Mouse (Mus musculus): Measurements from ENCODE around the gene Thsd1.

DNA sequence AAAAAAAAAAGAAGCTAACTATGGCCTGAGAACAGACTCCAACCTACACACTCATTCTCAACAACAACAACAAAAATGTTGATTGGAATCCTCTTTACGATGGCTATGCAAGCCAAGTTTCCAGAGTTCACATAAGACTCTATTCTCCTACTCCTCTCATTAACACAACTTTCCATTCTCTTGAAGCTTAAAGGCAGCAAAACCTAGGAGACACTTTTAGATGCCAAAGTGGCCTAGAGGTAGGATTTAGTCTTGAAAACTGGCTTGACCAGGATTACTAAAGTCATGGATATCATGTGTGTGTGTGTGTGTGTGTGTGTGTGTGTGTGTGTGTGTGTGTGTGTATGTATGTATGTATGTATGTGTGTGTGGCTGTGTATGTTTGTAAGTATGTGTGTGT is 38.1 kb downstream of the Thsd1 start:
- TF ChIP-seq CTCF (IDR thresholded peaks at IDR 0.05; ENCODE audit: low read depth), result no peak
- no peak for TF ChIP-seq EP300 (IDR thresholded peaks at IDR 0.05; ENCODE audit: low read depth)

All from liver, postnatal 0 days (tissue).